Mouse (Mus musculus) c-Kit-positive CD71-positive TER-119-negative erythroid progenitor cells, embryonic 14.5 days (primary cell): Measurements from ENCODE around the gene Nf2.

Experiments
- DNase-seq: peaks from one replicate; pipeline ENCODE4 v3.0.0-alpha.2; 2013; ENCODE audit warnings: low read depth

Gene Nf2

DNA sequence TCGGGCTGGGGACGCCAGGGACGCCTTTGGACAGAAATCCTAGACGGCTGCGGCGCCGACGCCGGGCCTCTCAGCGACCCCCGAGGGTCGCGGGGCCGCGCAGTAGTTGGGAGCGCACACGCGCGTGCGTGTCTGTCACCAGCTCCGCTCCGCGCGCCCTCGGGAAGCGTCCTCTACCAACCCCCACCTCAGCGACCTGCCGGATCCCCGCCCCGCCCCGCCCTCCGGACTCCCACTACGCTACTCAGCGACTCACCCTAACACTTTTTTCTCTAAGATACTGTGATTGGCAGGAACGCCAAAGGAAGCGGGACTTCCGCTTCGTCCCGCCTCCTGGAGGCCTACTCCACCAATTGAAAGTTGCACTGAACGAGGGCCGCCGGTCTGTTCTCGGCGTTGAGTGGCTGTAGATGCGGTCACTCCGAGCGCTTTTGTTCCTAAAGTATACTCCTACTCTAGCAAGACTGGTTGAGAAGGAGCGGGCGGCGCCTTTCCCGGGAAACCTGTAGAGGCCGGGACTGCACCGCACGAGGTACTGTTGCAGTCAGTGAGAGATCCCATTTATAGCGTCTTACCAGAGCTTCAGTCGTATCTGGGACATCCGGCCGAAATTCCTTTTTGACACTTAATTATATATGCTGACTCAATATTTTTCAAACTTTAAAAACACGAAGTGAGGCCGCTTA is at the start of gene Nf2:
Gene Nf2 (minus strand): TSS at position 279 of the 686 bp plus-strand sequence.
- DNase-seq = peak; percentile 97

DNA sequence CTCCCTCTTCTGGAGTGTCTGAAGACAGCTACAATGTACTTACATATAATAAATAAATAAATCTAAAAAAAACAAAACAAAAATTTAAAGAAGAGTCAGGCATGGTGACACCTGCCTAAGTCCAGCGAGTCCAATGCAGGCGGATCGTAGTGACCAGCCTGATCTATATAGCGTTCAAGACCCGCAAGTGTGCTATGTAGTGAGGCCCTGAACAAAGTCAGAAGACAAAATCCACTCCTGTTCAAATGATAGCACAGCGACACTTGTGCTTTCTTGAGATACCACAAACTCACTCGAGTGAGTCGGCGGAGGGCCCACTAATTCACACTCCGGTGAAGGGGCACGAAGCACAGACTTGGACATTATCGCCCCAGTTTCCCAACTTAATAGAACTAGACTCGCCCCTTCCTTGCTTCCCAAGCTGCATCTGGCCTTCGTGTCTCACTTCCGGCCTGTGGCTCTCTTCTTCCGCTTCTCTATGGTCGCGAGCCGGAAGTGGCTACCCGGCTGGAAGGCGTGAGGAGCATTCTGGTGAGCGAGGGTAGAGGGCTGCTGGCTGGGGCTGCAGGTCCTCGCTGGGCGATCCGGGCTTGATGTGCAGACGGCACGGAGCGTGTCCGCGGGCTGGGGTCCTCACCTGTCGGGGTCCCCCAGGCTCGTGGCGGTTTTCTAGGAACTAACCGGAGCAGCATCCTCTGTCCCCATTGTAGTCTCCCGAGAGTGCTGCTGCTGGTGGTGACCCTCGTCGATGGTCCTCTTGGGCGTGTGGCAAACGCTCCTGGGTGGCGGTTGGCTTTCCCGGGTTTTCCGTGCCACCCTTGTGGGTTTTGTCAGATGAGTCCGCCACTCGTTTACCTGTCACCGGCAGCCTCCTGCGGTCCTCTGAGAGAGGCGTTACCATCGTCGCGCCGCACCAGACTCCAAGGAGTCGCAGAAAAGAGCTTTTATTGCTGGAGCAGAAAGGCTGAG is 45.8 kb upstream of the Nf2 start, which contains the start of gene Thoc5:
Gene Thoc5 (plus strand): TSS at position 473 of the 969 bp plus-strand sequence.
- DNase-seq = peak; percentile 76

- no peak for DNase-seq
These were observed 37.7 kb upstream of the Nf2 start for GRCm38 (mm10) chr11:4886987-4887386.

DNA sequence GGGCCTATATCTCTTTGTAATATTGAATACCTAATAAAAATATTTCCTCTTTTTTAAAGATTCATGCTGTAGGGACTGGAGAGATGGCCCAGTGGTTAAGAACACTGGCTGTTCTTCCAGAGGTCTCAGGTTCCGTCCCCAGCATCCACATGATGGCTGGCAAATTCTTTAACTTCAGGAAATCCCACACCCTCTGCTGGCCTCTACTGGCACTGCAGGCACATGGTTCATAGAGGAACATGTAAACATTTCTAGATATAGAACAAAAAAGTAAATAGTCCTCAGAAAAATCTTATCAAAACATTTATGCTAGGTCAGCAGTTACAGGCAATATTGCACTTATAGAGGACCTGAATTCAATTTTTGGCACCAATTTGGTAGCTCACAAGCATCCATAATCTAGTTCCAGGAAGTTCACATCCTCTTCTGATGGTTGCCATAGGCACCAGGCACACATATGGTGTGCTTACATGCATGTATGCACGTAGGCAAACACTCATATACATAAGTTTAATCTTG is 36.1 kb upstream of the Nf2 start:
- peak; percentile 43 for DNase-seq

DNA sequence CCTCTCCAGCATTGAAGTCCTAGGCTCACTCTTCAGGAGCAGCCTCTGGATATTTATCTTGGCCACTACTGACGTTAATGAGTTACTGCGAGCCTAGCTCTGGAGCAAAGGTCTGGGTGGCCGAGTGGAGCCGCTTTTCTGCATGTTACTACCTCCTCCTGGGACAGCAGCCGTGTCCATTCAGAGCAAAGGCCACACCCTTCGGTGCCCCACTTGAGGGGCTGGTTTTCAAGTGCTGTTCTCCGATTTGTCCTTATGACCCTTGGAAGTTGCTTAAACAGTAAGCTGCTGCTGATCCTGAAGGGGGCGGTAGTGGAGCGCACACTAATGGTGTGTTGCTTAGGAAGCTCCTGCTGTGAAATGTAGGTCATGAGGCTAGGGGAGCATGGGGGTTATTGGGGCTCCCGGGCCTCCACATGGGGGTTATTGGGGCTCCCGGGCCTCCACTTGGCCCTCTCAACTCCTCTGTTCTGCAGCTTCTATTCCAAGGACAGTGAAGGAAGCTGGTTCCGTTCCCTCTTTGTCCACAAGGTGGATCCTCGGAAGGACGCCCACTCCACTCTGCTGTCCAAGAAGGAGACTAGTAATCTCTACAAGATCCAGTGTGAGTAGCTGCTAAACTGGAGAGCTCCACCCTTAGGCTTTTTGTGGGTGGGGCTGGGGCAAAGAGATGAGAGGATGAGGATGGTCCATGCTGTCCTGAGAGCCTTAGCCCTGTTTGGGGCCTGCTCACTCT is 33.7 kb upstream of the Nf2 start:
- DNase-seq = no peak

DNA sequence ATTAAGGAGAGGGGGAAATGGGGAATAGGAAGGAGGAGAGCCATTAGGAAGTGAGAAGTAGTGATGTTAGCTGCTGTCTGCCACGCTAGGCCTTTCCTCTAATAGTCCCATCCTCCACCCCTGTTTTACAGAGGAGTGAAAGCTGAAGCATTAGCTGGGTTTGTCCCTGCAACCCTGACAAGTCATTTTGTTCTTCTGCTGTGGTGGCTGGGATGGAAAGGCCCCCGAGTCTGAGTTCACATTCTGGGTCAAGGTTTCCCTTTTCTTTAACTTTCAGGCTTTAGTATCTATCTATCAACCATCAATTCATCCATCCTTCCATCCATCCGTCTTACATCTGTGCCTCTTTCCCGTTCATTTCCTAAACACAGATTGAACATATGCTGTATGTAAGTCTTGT is 31.8 kb upstream of the Nf2 start:
- DNase-seq = no peak

DNA sequence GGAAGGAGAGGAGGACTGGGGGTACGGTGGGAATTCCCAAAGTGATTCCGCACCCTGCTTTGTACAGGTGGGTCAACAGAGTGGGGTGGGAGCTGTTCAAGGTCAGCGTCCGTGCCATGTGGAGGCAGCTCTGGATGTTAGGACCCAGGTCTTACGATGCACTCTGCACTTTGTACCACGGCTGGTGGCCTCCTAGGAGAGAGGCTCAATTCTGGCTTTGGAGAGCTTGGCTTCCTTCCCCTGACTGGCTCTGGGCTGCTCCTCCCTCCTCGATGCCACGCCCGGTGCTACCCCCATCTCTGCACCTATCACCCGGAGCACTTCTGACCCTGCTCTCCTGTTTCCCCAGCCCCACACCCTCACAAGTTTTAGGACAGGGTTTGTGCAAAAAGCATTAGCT is 25.2 kb upstream of the Nf2 start:
- DNase-seq = no peak

GRCm38 (mm10) chr11:4873755-4874475 is 24.6 kb upstream of the Nf2 start, which contains the start of gene Nipsnap1:
TSS of gene Nipsnap1 (plus strand) at chr11:4873951.
- DNase-seq = peak; percentile 75

DNA sequence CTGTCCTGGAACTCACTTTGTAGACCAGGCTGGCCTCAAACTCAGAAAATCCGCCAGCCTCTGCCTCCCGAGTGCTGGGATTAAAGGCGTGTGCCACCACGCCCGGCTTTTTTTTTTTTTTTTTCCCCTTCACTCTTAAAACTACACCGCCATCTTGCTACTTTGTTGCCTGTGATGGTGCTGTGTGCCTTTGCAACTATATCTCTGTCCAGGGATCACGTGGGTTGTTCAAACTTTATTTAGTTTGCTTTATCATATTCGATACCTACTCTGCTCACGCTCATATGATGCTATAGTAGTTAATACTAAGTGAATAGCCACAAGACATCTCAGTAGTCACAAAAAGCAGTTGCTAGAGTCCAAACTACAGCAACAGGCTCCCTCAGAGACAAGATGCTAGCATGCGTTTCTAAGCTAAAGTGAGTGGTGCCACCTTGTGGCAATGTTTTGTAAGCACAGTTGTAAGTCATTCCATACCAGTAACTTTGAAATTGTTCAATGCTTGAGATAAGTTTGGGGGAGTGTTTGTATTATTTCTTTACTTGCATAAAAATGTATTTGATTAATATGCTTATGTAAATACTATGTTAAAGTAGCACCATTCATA is 16.4 kb upstream of the Nf2 start:
- peak; percentile 72 for DNase-seq

GRCm38 (mm10) chr11:4862730-4863129 is 13.4 kb upstream of the Nf2 start:
- DNase-seq = no peak

DNA sequence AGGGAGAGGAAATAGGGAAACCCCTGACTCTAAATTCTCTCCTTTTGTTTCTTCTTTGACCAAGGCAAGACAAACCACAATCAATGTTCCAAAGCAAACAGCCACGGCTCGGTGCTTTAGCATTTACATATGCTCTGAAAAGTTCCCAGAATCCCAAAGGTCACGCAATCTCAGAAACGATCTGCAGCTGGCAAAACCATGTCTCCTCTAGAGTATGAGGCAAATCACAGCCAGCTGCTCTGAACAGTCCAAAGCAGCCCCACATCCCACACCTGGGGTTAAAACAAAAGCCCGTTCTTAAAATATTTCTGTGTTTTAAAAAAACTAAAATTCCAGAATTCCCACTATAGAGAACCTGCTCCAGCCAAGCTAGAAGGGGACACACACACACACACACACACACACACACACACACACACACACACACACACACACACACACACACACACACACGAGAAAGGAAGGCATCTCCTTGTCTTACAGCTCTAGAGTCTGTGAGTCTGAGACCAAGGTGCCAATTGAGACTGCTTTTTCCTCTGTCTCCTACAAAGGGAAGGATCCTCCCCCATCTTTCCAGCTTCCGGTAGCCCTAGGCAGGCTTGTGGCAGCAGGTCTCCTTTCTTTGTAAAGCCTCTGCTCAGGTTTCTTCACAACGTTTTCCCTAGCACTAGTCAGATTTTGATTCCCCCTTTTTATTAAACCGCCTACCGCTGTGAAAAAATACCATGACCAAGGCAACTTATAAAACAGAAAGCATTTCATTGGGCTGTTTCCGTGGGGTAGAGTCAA is 12.7 kb upstream of the Nf2 start:
- DNase-seq = no peak

DNA sequence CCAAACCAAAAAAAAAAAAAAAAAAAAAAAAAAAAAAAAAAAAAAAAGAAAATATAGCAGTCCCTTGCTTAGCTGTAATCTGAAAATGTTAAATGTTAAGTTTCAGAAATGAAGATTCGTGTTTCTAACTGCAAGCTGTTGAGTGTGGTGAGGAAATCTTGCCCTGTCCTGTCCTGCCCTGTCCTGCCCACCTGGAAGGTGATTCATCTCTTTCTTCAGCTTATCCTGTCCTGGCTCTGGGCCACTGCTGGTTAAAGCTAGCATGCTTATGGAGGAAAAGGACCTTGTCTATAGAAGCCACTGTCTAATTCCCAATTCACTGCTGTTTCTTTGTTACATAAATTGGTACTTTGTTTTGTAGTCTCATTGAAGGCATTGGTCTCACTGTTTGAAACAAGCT is 11.7 kb upstream of the Nf2 start:
- DNase-seq = no peak

GRCm38 (mm10) chr11:4858416-4858815 is 9.1 kb upstream of the Nf2 start:
- DNase-seq = no peak

DNA sequence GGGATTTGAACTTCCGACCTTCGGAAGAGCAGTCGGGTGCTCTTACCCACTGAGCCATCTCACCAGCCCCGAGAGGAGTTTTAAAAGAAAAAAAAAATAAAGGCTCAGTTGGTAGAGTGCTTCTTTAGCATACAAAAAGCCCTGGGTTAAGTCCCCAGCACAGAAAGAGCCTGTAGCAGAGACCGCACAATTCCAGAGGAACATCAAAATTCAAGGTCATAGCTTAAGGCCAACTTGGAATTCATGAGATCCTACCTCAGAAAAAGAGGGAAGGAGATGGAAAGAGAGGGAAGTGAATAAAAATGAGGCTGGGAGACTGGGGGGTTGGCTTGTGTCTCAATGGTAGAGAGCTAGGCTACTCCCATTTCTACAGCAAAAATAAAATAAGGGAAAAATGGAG is 4.8 kb upstream of the Nf2 start:
- DNase-seq = no peak

- no peak for DNase-seq
These were observed 3.7 kb upstream of the Nf2 start for GRCm38 (mm10) chr11:4853021-4853420.

- DNase-seq = no peak
These were observed 1.1 kb upstream of the Nf2 start for GRCm38 (mm10) chr11:4850404-4850803.

GRCm38 (mm10) chr11:4848483-4849248 is 670 bp downstream of the Nf2 start:
- DNase-seq = peak; percentile 50

DNA sequence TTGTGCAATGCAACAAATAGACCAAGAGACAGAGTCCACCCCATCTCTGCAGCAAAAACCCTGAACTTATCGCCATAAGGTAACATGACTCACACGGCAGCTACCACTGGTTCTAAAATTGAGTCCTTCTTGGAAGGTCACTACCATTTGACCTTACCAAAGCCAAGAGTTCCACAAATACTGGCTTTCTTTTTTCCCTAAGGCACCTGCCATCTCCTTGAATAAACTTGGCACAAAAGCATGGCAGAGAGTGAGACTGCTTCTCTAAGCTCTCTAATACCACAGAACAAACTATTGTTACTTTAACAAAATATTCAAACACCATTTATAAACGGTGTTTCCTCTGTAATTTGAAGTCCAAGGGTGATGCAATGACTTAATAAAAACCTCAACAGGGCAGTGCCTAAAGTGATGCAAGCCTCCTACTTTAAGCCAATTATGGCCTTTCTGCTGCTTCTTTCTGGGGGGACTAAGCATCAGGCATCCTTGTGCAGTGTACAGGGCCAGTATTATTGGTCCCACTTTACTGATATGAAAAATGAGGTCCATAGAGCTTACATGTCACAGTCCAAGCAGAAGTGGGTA is 8.3 kb downstream of the Nf2 start:
- no peak for DNase-seq

- DNase-seq = no peak
These were observed 11.1 kb downstream of the Nf2 start for GRCm38 (mm10) chr11:4838235-4838634.
